Mouse (Mus musculus): Measurements from ENCODE around the gene Ifitm6.
"Not testable (repeated sequence)": the region's sequence is repeated elsewhere in the genome, so short reads cannot be mapped to it uniquely, and the experiment has no call there.

Gene Ifitm6

GRCm38 (mm10) chr7:141038090-141039032, 20.6 kb upstream of the Ifitm6 start:
- H3K4me1 ChIP-seq (replicated peaks; ENCODE audit: low read depth, low read length) = peaks cover 61% of the 10 kb centered on the region
- no peaks in the 10 kb centered on the region for H3K27me3 ChIP-seq (ENCODE audit: insufficient read depth, low read length)
- peak overlapping the region; percentile 47 for H3K4me3 ChIP-seq (replicated peaks; ENCODE audit: low read length)
- no peaks in the 10 kb centered on the region for H3K36me3 ChIP-seq (ENCODE audit: insufficient read depth, low read length)
- TF ChIP-seq NANOG (IDR thresholded peaks at IDR 0.05; ENCODE audit: borderline replicate concordance, low read length) (no peak), POU5F1 (IDR thresholded peaks at IDR 0.05; ENCODE audit: borderline replicate concordance, low read length) (no peak), CTCF (conservative IDR thresholded peaks at IDR 0.05; ENCODE audit: low read length) (no peak)
- H3K9me3 ChIP-seq (ENCODE audit: low read length) = 0 out of 2 replicates have a peak, but pooled peaks cover 3% of the 10 kb centered on the region

GRCm38 (mm10) chr7:141036624-141037023, 18.9 kb upstream of the Ifitm6 start:
- H3K36me3 ChIP-seq (ENCODE audit: insufficient read depth, low read length); H3K4me3 ChIP-seq (replicated peaks; ENCODE audit: low read length); H3K27me3 ChIP-seq (ENCODE audit: insufficient read depth, low read length); H3K9me3 ChIP-seq (ENCODE audit: low read length): not testable (repeated sequence)
- peaks cover 63% of the 10 kb centered on the region for H3K4me1 ChIP-seq (replicated peaks; ENCODE audit: low read depth, low read length)

- Histone ChIP-seq H3K27me3 (ENCODE audit: insufficient read depth, low read length) (no peaks in the 10 kb centered on the region), H3K4me1 (replicated peaks; ENCODE audit: low read depth, low read length) (peaks cover 66% of the 10 kb centered on the region), H3K4me3 (replicated peaks; ENCODE audit: low read length) (peak overlapping the region; percentile 35; the same call in 1 of the 2 replicates), H3K9me3 (ENCODE audit: low read length) (no peaks in the 10 kb centered on the region), H3K36me3 (ENCODE audit: insufficient read depth, low read length) (no peaks in the 10 kb centered on the region)
- TF ChIP-seq CTCF (conservative IDR thresholded peaks at IDR 0.05; ENCODE audit: low read length) (no peak), POU5F1 (IDR thresholded peaks at IDR 0.05; ENCODE audit: borderline replicate concordance, low read length) (no peak), NANOG (IDR thresholded peaks at IDR 0.05; ENCODE audit: borderline replicate concordance, low read length) (no peak)
Measured at GRCm38 (mm10) chr7:141032458-141033167, 14.9 kb upstream of the Ifitm6 start.

GRCm38 (mm10) chr7:141030390-141030789, 12.7 kb upstream of the Ifitm6 start:
- H3K36me3 ChIP-seq (ENCODE audit: insufficient read depth, low read length) = no peaks in the 10 kb centered on the region
- no peak overlapping the region for H3K4me3 ChIP-seq (replicated peaks; ENCODE audit: low read length)
- peaks cover 81% of the 10 kb centered on the region for H3K4me1 ChIP-seq (replicated peaks; ENCODE audit: low read depth, low read length)
- no peaks in the 10 kb centered on the region for H3K27me3 ChIP-seq (ENCODE audit: insufficient read depth, low read length)
- no peaks in the 10 kb centered on the region for H3K9me3 ChIP-seq (ENCODE audit: low read length)
- TF ChIP-seq NANOG (IDR thresholded peaks at IDR 0.05; ENCODE audit: borderline replicate concordance, low read length) = peak; percentile 87
- TF ChIP-seq CTCF (conservative IDR thresholded peaks at IDR 0.05; ENCODE audit: low read length) = no peak

- Histone ChIP-seq H3K4me3 (replicated peaks; ENCODE audit: low read length) (no peak within 1 kb of the TSS), H3K27me3 (ENCODE audit: insufficient read depth, low read length) (no peaks in the 10 kb centered on the region), H3K4me1 (replicated peaks; ENCODE audit: low read depth, low read length) (peaks cover 86% of the 10 kb centered on the region), H3K9me3 (ENCODE audit: low read length) (no peaks in the 10 kb centered on the region), H3K36me3 (ENCODE audit: insufficient read depth, low read length) (no peaks in the 10 kb centered on the region)
- TF ChIP-seq CTCF (conservative IDR thresholded peaks at IDR 0.05; ENCODE audit: low read length) = no peak
- no peak for TF ChIP-seq NANOG (IDR thresholded peaks at IDR 0.05; ENCODE audit: borderline replicate concordance, low read length)
- TF ChIP-seq POU5F1 (IDR thresholded peaks at IDR 0.05; ENCODE audit: borderline replicate concordance, low read length) = no peak
Measured at GRCm38 (mm10) chr7:141028831-141029230, 11.1 kb upstream of the Ifitm6 start, which contains the start of gene Gm17387. Gene Gm17387 (plus strand): TSS chr7:141029131.

GRCm38 (mm10) chr7:141026740-141027098, 9.0 kb upstream of the Ifitm6 start:
- no peak overlapping the region for H3K4me3 ChIP-seq (replicated peaks; ENCODE audit: low read length)
- no peaks in the 10 kb centered on the region for H3K36me3 ChIP-seq (ENCODE audit: insufficient read depth, low read length)
- peaks cover 86% of the 10 kb centered on the region for H3K4me1 ChIP-seq (replicated peaks; ENCODE audit: low read depth, low read length)
- H3K9me3 ChIP-seq (ENCODE audit: low read length) = no peaks in the 10 kb centered on the region
- no peak for TF ChIP-seq POU5F1 (IDR thresholded peaks at IDR 0.05; ENCODE audit: borderline replicate concordance, low read length)
- no peak for TF ChIP-seq NANOG (IDR thresholded peaks at IDR 0.05; ENCODE audit: borderline replicate concordance, low read length)
- no peak for TF ChIP-seq CTCF (conservative IDR thresholded peaks at IDR 0.05; ENCODE audit: low read length)
- H3K27me3 ChIP-seq (ENCODE audit: insufficient read depth, low read length) = no peaks in the 10 kb centered on the region

- peaks cover 86% of the 10 kb centered on the region for H3K4me1 ChIP-seq (replicated peaks; ENCODE audit: low read depth, low read length)
- H3K27me3 ChIP-seq (ENCODE audit: insufficient read depth, low read length) = no peaks in the 10 kb centered on the region
- no peaks in the 10 kb centered on the region for H3K36me3 ChIP-seq (ENCODE audit: insufficient read depth, low read length)
- peak overlapping the region; percentile 46 for H3K4me3 ChIP-seq (replicated peaks; ENCODE audit: low read length)
- no peak for TF ChIP-seq POU5F1 (IDR thresholded peaks at IDR 0.05; ENCODE audit: borderline replicate concordance, low read length)
- no peak for TF ChIP-seq CTCF (conservative IDR thresholded peaks at IDR 0.05; ENCODE audit: low read length)
- peak; percentile 3; the same call in 1 of the 2 replicates for TF ChIP-seq NANOG (IDR thresholded peaks at IDR 0.05; ENCODE audit: borderline replicate concordance, low read length)
- no peaks in the 10 kb centered on the region for H3K9me3 ChIP-seq (ENCODE audit: low read length)
Measured at GRCm38 (mm10) chr7:141026097-141026739, 8.5 kb upstream of the Ifitm6 start.

Data from E14TG2a.4 (cell line).